Mouse (Mus musculus) forebrain, embryonic 13.5 days (tissue): ENCODE data around the gene Nufip2. TPM values are rescaled to one million over a fixed set of nuclear protein-coding genes. Genes with fewer than 3 reads are reported as not detected.
"Not testable (repeated sequence)": the region's sequence is repeated elsewhere in the genome, so short reads cannot be mapped to it uniquely, and the experiment has no call there.

Experiments
- ATAC-seq: fragments of 200-750 bp; cut with Nextera tagmentation; 2 replicates; pipeline ENCODE4 v1.8.0; 2017
- H3K27ac ChIP-seq: fragments of 300-500 bp; sonication (generic); 2 replicates; pipeline ENCODE4 v1.5.1; 2015; ENCODE audit warnings: inconsistent platforms, mild to moderate bottlenecking, moderate library complexity
- H3K27me3 ChIP-seq: fragments of 300-500 bp; sonication (generic); 2 replicates; pipeline ENCODE4 v1.6.1; 2015; ENCODE audit warnings: mild to moderate bottlenecking, inconsistent platforms
- H3K36me3 ChIP-seq: fragments of 300-500 bp; sonication (generic); 2 replicates; pipeline ENCODE4 v1.6.1; 2015; ENCODE audit warnings: mild to moderate bottlenecking, inconsistent platforms; ENCODE audit not compliant: poor library complexity, severe bottlenecking
- H3K4me1 ChIP-seq: fragments of 300-500 bp; sonication (generic); 2 replicates; pipeline ENCODE4 v1.6.1; 2015; ENCODE audit warnings: inconsistent platforms
- H3K4me2 ChIP-seq: fragments of 300-500 bp; sonication (generic); 2 replicates; pipeline ENCODE4 v1.6.1; 2015; ENCODE audit warnings: inconsistent platforms, mild to moderate bottlenecking, moderate library complexity
- H3K4me3 ChIP-seq: fragments of 300-500 bp; sonication (generic); 2 replicates; pipeline ENCODE4 v1.5.1; 2015; ENCODE audit warnings: mild to moderate bottlenecking, inconsistent platforms
- H3K9ac ChIP-seq: fragments of 300-500 bp; sonication (generic); 2 replicates; pipeline ENCODE4 v1.6.1; 2015; ENCODE audit warnings: mild to moderate bottlenecking, inconsistent platforms
- H3K9me3 ChIP-seq: fragments of 300-500 bp; sonication (generic); replicated peaks from 2 replicates; pipeline ENCODE4 v1.6.1; 2016; ENCODE audit warnings: inconsistent platforms
- WGBS: fragments of 180-500 bp; shearing (Covaris S2); methylation state at CpG from one replicate; pipeline ENCODE4 v1.1.7; 2015; 5-methylcytosine and 5-hydroxymethylcytosine counted together
- polyA plus RNA-seq: library from polyadenylated mRNA; unstranded; fragments of >200 nt; fragmentation: Nextera tagmentation; extraction: Ambion mirVana; gene quantifications from 2 replicates; pipeline ENCODE4 v1.2.1, GENCODE M21; 2015

Gene Nufip2
- polyA plus RNA-seq: 4.3 and 5.0 TPM in 2 replicates

GRCm38 (mm10) chr11:77685383-77686265 lies at the start of gene Nufip2:
Gene Nufip2, plus strand, starts transcription at chr11:77686155.
- H3K9ac ChIP-seq: peak within 1 kb of the TSS; percentile 98
- peak; percentile 98 for ATAC-seq
- peak within 1 kb of the TSS; percentile 98 for H3K27ac ChIP-seq
- H3K4me2 ChIP-seq: peak within 1 kb of the TSS; percentile 75
- H3K9me3 ChIP-seq: no peaks in the 10 kb centered on the region
- H3K27me3 ChIP-seq: no peaks in the 10 kb centered on the region
- peaks cover 4% of the 10 kb centered on the region; the same call in 1 of the 2 replicates for H3K36me3 ChIP-seq
- WGBS: under 1% methylated on average over 38 of the region's 38 CpGs
- H3K4me1 ChIP-seq: peaks cover 17% of the 10 kb centered on the region
- H3K4me3 ChIP-seq: peak within 1 kb of the TSS; percentile 98

- no peaks in the 10 kb centered on the region for H3K27me3 ChIP-seq
- H3K4me1 ChIP-seq: no peaks in the 10 kb centered on the region
- ATAC-seq: no peak
- no peak overlapping the region for H3K9ac ChIP-seq
- no peak overlapping the region for H3K27ac ChIP-seq
- no peak overlapping the region for H3K4me3 ChIP-seq
- 92% methylated on average over 9 of the region's 9 CpGs for WGBS
- no peaks in the 10 kb centered on the region for H3K36me3 ChIP-seq
- no peak overlapping the region for H3K4me2 ChIP-seq
- no peaks in the 10 kb centered on the region for H3K9me3 ChIP-seq
These were observed 44.6 kb upstream of the Nufip2 start for GRCm38 (mm10) chr11:77641390-77641789.

GRCm38 (mm10) chr11:77645481-77645880 lies 40.5 kb upstream of the Nufip2 start:
- Histone ChIP-seq H3K36me3 (no peaks in the 10 kb centered on the region), H3K27me3 (no peaks in the 10 kb centered on the region), H3K4me1 (no peaks in the 10 kb centered on the region), H3K9ac (no peak overlapping the region), H3K9me3 (no peaks in the 10 kb centered on the region), H3K4me3 (no peak overlapping the region), H3K4me2 (no peak overlapping the region), H3K27ac (no peak overlapping the region)
- 90% methylated on average over 4 of the region's 4 CpGs for WGBS
- ATAC-seq: no peak

DNA sequence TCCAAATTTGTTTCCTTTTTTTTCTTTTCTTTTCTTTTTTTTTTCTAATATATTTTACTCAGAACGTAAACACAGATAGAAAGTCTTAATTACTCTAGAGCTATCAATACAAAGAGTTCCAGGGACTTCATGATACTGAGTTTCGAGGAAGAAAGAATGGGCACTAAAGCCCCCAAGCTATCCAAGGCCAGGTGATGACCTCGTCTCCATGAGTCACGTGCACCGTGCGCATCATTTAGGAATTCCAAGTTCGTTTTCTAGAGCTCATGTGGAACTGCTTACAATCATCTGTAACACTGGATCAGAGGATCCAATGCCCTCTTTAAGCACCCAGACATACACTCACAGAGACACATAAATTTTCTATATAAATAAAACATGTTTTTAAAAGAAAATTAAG lies 37.1 kb upstream of the Nufip2 start:
- H3K36me3 ChIP-seq: no peaks in the 10 kb centered on the region
- no peak for ATAC-seq
- no peaks in the 10 kb centered on the region for H3K9me3 ChIP-seq
- H3K4me3 ChIP-seq: no peak overlapping the region
- no peak overlapping the region for H3K9ac ChIP-seq
- H3K4me2 ChIP-seq: no peak overlapping the region
- H3K4me1 ChIP-seq: no peaks in the 10 kb centered on the region
- 74% methylated on average over 7 of the region's 7 CpGs for WGBS
- no peak overlapping the region for H3K27ac ChIP-seq
- no peaks in the 10 kb centered on the region for H3K27me3 ChIP-seq

DNA sequence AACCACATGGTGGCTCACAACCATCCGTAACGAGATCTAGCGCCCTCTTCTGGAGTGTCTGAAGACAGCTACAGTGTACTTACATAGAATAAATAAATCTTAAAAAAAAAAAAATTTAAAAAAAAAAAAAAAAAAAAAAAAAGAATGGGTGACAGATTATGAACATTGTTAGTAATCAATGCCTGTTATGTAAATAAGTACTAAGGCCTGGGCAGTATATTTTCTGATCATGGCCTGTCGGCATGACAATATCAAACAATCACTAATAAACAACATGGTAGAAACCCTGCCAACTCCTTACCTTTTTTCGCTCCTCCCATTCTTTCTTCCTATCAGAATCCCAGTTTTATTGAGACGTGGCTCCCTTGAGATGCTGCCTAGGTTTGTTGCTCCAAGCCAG lies 33.5 kb upstream of the Nufip2 start:
- H3K9me3 ChIP-seq: no peaks in the 10 kb centered on the region
- no peak overlapping the region for H3K27ac ChIP-seq
- ATAC-seq: no peak
- H3K9ac ChIP-seq: no peak overlapping the region
- H3K4me2 ChIP-seq: no peak overlapping the region
- 61% methylated on average over 6 of the region's 6 CpGs for WGBS
- H3K27me3 ChIP-seq: no peaks in the 10 kb centered on the region
- no peaks in the 10 kb centered on the region for H3K4me1 ChIP-seq
- H3K36me3 ChIP-seq: no peaks in the 10 kb centered on the region
- no peak overlapping the region for H3K4me3 ChIP-seq

- ATAC-seq, H3K27me3 ChIP-seq, H3K4me2 ChIP-seq, H3K4me3 ChIP-seq, H3K4me1 ChIP-seq, H3K36me3 ChIP-seq, H3K9ac ChIP-seq, H3K9me3 ChIP-seq, H3K27ac ChIP-seq: not testable (repeated sequence)
- WGBS: 94% methylated on average over 4 of the region's 4 CpGs
These were observed 32.4 kb upstream of the Nufip2 start for GRCm38 (mm10) chr11:77653406-77654190.

- ATAC-seq: no peak
- no peaks in the 10 kb centered on the region for H3K9me3 ChIP-seq
- 72% methylated on average over 4 of the region's 4 CpGs for WGBS
- H3K27me3 ChIP-seq: no peaks in the 10 kb centered on the region
- no peak overlapping the region for H3K27ac ChIP-seq
- H3K4me1 ChIP-seq: no peaks in the 10 kb centered on the region
- H3K36me3 ChIP-seq: no peaks in the 10 kb centered on the region
- no peak overlapping the region for H3K4me3 ChIP-seq
- no peak overlapping the region for H3K4me2 ChIP-seq
- H3K9ac ChIP-seq: no peak overlapping the region
These were observed 26.0 kb upstream of the Nufip2 start for GRCm38 (mm10) chr11:77659986-77660385.

DNA sequence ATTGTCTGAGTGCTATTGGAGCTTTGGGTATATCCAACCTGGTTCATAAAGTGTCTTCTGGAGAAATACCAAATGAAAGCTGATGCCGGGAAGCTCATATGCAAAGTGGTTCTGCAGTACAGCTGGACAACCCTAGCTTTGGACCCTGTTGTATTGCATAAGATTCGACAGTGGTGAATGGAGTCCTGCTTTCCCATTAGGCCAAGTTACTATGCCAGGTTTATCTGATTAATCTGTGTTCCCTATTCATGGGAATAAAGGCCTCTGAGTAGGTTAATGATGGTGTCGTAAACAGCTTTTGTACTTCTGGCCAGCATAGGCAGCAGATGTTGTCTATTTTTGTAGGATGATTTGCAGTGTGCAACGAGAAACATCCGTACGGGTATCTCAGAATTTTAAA lies 22.3 kb upstream of the Nufip2 start:
- Histone ChIP-seq H3K36me3 (no peaks in the 10 kb centered on the region), H3K4me1 (no peaks in the 10 kb centered on the region), H3K4me3 (no peak overlapping the region), H3K27ac (no peak overlapping the region), H3K9me3 (0 out of 2 replicates have a peak, but pooled peaks cover 3% of the 10 kb centered on the region), H3K9ac (no peak overlapping the region), H3K4me2 (no peak overlapping the region), H3K27me3 (no peaks in the 10 kb centered on the region)
- ATAC-seq: no peak
- WGBS: 69% methylated on average over 6 of the region's 6 CpGs

DNA sequence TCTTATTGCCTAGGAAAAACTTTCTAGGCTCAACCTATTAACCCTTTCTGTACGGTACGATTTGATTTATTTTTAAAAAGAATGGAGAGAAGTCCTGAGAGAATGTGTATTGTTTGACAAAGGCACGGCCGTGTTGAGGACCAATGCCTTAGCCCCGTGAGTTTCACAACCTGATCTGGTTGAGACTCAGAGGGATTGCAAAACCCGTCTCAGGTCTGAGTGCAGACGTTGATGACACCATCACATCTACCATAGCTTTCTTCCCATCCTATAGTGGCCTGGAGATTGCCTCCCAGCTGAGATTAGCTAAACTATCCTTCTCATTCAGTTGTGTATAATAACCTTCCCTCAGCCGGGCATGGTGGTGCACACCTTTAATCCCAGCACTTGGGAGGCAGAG lies 21.9 kb upstream of the Nufip2 start:
- no peak for ATAC-seq
- Histone ChIP-seq H3K4me1 (no peaks in the 10 kb centered on the region), H3K4me3 (no peak overlapping the region), H3K36me3 (no peaks in the 10 kb centered on the region), H3K9ac (no peak overlapping the region), H3K27ac (no peak overlapping the region), H3K27me3 (no peaks in the 10 kb centered on the region), H3K4me2 (no peak overlapping the region), H3K9me3 (0 out of 2 replicates have a peak, but pooled peaks cover 3% of the 10 kb centered on the region)
- 90% methylated on average over 8 of the region's 8 CpGs for WGBS

DNA sequence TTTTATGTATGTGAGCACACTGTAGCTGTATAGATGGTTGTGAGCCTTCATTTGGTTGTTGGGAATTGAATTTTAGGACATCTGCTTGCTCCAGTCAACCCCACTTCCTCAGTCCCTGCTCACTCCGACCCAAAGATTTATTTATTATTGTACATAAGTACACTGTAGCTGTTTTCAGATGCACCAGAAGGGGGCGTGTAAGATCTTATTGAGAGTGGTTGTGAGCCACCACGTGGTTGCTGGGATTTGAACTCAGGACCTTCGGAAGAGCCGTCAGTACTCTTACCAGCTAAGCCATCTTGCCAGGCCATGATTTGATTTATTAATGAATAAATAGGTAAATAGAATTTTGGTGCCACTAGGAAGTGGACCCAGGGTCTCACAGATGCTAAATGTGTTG lies 20.6 kb upstream of the Nufip2 start:
- not testable (repeated sequence) for ATAC-seq, H3K4me1 ChIP-seq, H3K27me3 ChIP-seq, H3K36me3 ChIP-seq, H3K4me2 ChIP-seq, H3K4me3 ChIP-seq, H3K9me3 ChIP-seq, H3K27ac ChIP-seq, H3K9ac ChIP-seq
- WGBS: 76% methylated on average over 5 of the region's 5 CpGs

GRCm38 (mm10) chr11:77666766-77667165 lies 19.2 kb upstream of the Nufip2 start:
- not testable (repeated sequence) for H3K4me3 ChIP-seq, H3K9ac ChIP-seq, H3K27me3 ChIP-seq, H3K4me1 ChIP-seq, H3K9me3 ChIP-seq, H3K36me3 ChIP-seq, H3K4me2 ChIP-seq, ATAC-seq, H3K27ac ChIP-seq
- WGBS: 91% methylated on average over 8 of the region's 8 CpGs

- no peaks in the 10 kb centered on the region for H3K4me1 ChIP-seq
These were observed 13.2 kb upstream of the Nufip2 start for GRCm38 (mm10) chr11:77672746-77673145.

More at GRCm38 (mm10) chr11:77672746-77673145, 13.2 kb upstream of the Nufip2 start:
- Histone ChIP-seq H3K27me3 (no peaks in the 10 kb centered on the region), H3K36me3 (no peaks in the 10 kb centered on the region), H3K9me3 (0 out of 2 replicates have a peak, but pooled peaks cover 7% of the 10 kb centered on the region), H3K4me2 (no peak overlapping the region), H3K9ac (no peak overlapping the region), H3K4me3 (no peak overlapping the region), H3K27ac (no peak overlapping the region)
- no peak for ATAC-seq
- 100% methylated on average over 2 of the region's 2 CpGs for WGBS
